Mouse (Mus musculus): ENCODE measurements around the gene Zbtb16.

- TF ChIP-seq CTCF (IDR thresholded peaks at IDR 0.05; ENCODE audit: extremely low read depth, insufficient read length, insufficient replicate concordance, low read depth, low read length) (no peak), POLR2A (IDR thresholded peaks at IDR 0.05; ENCODE audit: low read depth, low read length) (no peak)
These were observed 71.7 kb downstream of the Zbtb16 start for GRCm38 (mm10) chr9:48764311-48764710.
